Mouse (Mus musculus) left cerebral cortex, postnatal 4 days (tissue): ENCODE data around the gene Dlgap5. TPM values are rescaled to one million over a fixed set of nuclear protein-coding genes. Genes with fewer than 3 reads are reported as not detected.
"Not testable (repeated sequence)": the region's sequence is repeated elsewhere in the genome, so short reads cannot be mapped to it uniquely, and the experiment has no call there.

Experiments
- DNase-seq: peaks from one replicate; pipeline ENCODE4 v3.0.0-alpha.2; 2022
- intact Hi-C: fragments of 180-260 bp; cut with DNase I; formaldehyde crosslinking; loops from one replicate; pipeline ENCODE4 v1.15.1; 2025
- total RNA-seq, 2 experiments: library from RNA; stranded (reverse); gene quantifications; 2 replicates each; pipeline ENCODE4 v1.2.3; 2021

The Dlgap5 gene
- total RNA-seq = 1 to 10 TPM; 4.0 to 4.2 TPM

GRCm38 (mm10) chr14:47417775-47418665 is at the start of gene Dlgap5:
Gene Dlgap5, minus strand, starts transcription at chr14:47418407.
- intact Hi-C loops = no loop called here
- peak; percentile 93 for DNase-seq

- DNase-seq = no peak
- intact Hi-C loops = no loop called here
These were observed 47.4 kb upstream of the Dlgap5 start for GRCm38 (mm10) chr14:47465468-47466175.

DNA sequence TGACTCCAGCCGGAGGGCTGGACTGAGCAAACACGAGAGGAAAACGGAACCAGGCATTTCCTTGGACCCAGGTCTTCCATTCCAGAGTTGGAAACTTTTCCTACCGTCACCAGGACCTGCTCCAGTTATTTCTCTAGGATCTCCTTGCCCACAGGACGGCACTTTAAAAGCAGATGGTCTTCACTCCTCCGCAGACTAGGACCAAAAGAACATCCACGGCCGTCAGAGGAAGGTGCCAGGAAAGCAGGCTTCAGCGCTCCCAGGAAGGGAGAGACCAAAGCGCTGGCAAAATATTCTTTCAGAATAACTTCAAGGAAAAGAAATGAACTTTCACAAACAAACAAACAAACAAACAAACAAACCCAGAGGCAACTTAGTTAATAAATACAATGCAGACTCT is 46.2 kb upstream of the Dlgap5 start:
- DNase-seq = no peak
- intact Hi-C loops = no loop called here

- intact Hi-C loops = no loop called here
- DNase-seq = no peak
These were observed 44.8 kb upstream of the Dlgap5 start for GRCm38 (mm10) chr14:47462877-47463460.

GRCm38 (mm10) chr14:47462453-47462852 is 44.2 kb upstream of the Dlgap5 start:
- intact Hi-C loops = no loop called here
- DNase-seq = no peak

DNA sequence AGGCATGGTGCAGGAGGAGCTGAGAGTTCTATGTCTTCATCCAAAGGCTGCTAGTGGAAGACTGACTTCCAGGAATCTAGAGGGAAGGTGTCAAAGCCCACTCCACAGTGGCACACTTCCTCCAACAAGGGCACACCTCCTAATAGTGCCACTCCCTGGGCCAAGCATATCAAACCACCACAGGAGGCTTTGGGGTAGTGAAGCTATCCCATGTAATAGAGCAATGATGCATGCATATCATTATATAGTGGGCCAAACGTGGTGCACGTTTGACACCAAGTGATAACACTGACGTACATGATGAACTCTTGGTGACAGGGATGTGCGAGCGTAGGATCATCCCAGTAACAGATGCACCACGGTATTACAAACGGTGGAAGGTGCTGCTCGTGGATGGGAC is 43.8 kb upstream of the Dlgap5 start:
- intact Hi-C loops = no loop called here
- DNase-seq = no peak

GRCm38 (mm10) chr14:47459556-47459955 is 41.3 kb upstream of the Dlgap5 start:
- DNase-seq = peak; percentile 38
- intact Hi-C loops = no loop called here

DNA sequence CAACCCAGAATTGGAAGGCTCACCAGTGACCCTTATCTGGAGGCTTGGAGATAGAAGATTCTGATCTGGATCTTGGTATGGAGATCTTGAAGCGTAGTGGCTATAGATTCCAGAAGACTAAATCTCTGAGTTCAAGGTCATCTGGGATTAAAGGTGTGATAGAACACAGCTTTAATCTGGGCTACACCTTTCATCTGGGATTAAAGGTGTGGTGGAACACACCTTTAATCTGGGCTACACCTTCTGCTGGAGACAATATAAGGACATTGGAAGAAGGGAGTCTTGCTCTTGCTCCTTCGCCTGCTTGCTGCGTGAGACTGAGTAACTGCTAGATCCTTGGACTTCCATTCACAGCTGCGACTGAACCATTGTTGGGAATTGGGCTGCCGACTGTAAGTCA is 31.9 kb upstream of the Dlgap5 start, which contains the start of gene Fbxo34:
TSS of gene Fbxo34 (plus strand) at position 301 of the 400 bp plus-strand sequence.
- DNase-seq, intact Hi-C loops: not testable (repeated sequence)

- intact Hi-C loops = no loop called here
- DNase-seq = no peak
These were observed 27.3 kb upstream of the Dlgap5 start for GRCm38 (mm10) chr14:47445331-47446095.

GRCm38 (mm10) chr14:47444907-47445306 is 26.7 kb upstream of the Dlgap5 start:
- DNase-seq = no peak
- intact Hi-C loops = no loop called here

- no peak for DNase-seq
- intact Hi-C loops = no loop called here
These were observed 20.7 kb upstream of the Dlgap5 start for GRCm38 (mm10) chr14:47438947-47439346.

DNA sequence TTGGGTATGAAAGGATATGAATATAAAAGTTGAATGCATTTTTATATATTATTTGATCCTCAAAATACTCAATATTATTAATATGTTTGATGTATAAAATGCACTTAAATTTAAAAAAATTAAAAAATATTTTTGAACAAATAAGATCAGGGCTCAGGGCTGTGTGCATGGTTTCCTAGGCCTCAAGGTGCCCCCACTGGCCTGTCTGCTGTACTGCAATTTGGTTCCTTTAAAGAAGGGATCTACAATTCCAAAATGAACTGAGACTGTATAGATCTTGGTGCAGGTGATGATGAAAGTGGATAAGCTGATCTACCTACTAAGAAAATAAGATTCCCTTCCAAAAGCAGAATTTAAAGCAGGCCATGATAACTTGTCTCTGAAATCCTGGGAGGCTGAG is 14.8 kb upstream of the Dlgap5 start:
- no peak for DNase-seq
- intact Hi-C loops = no loop called here

DNA sequence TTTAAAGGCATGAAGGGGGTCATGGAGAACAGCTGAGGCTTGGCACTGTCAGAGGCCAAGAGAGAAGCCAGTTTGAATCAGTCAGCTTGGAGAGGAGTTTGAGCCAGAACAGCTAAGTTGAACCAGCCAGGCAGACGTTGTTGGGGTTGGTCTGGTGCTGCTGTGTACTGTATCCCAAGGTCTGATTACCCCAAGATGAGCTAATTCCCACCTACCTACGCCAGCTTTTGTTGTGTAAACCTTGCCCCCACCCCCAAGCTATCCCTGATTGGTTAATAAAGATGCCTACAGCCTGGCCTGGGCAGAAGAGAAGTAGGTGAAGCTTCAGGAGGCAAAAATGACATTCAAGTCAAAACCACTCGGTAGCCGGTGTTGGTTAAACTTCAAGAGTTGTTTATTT is 4.3 kb upstream of the Dlgap5 start:
- DNase-seq = no peak
- intact Hi-C loops = no loop called here

DNA sequence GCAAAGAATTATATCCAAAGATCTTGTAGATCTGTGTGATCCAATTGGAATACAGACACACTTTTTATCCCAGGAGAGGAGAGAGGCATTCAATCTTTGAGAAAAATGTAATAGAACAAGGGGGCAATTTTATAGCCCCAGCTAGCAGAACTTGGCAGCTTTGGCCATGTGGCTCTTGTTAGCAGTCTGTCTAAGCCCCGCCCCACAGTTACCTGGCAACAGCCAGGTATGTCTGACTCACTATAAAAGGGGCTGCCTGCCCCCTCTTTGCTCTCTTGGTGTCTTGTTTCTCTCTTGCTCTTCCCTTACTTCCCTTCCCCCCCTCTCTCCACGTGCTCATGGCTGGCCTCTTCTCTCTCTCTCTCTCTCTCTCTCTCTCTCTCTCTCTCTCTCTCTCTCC is 3.4 kb upstream of the Dlgap5 start:
- no peak for DNase-seq
- intact Hi-C loops = no loop called here

GRCm38 (mm10) chr14:47419723-47420276 is 1.6 kb upstream of the Dlgap5 start:
- intact Hi-C loops = no loop called here
- DNase-seq = no peak

GRCm38 (mm10) chr14:47419034-47419625 is 923 bp upstream of the Dlgap5 start:
- intact Hi-C loops = no loop called here
- no peak for DNase-seq

DNA sequence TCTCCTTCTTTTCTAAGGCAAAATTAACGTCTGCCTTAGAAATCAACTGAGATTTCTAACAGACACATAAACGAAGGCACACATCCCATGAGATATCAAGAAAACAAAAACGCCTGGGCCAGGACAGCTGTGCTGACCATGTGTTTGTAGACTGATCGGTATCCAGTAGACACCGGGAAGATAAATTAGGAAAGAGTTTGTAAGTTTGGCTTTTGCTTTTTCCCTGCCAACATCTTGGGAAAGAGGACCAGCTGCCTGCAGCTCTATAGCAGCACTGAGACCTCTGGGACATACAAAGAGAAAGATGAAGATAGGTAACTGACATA is 422 bp upstream of the Dlgap5 start:
- intact Hi-C loops = no loop called here
- DNase-seq = no peak

- intact Hi-C loops = no loop called here
- no peak for DNase-seq
These were observed 861 bp downstream of the Dlgap5 start for GRCm38 (mm10) chr14:47417346-47417745.

- DNase-seq = no peak
- intact Hi-C loops = no loop called here
These were observed 12.2 kb downstream of the Dlgap5 start for GRCm38 (mm10) chr14:47406000-47406399.

GRCm38 (mm10) chr14:47402735-47403134 is 15.5 kb downstream of the Dlgap5 start:
- DNase-seq = no peak
- intact Hi-C loops = no loop called here
